ENCODE assay signal across 8 mouse cellular contexts in genomic region chr17:5940792-5941191, GRCm38 (mm10). TPM values are rescaled to one million over a fixed set of nuclear protein-coding genes. Genes with fewer than 3 reads are reported as not detected.
DNase-seq lines count a peak whose midpoint lies in the region; ATAC-seq and TF ChIP-seq lines count a peak whose summit lies in the region.

No protein-coding gene starts in this region.

- H3K27ac ChIP-seq in hindbrain, embryonic 12.5 days = no peak overlapping the region
- no peak overlapping the region for H3K27ac ChIP-seq in left cerebral cortex, adult 2 months

- TF ChIP-seq CTCF in left cerebral cortex, adult 2 months (IDR thresholded peaks at IDR 0.05) = peak; percentile 66

- peak overlapping the region; percentile 51 for H3K9ac ChIP-seq in hindbrain, embryonic 12.5 days

- intact Hi-C loops in left cerebral cortex, adult 2 months (cut with DNase I) = loop anchor here (2.0 kb wide), 2 partner anchors 36 to 78 kb away; no protein-coding TSS in a partner anchor

- H3K4me2 ChIP-seq in hindbrain, embryonic 12.5 days (replicated peaks) = peak overlapping the region; percentile 85

- peaks cover 15% of the 10 kb centered on the region for H3K4me1 ChIP-seq in hindbrain, embryonic 12.5 days

- under 1% methylated on average over 25 of the region's 38 CpGs for WGBS in hindbrain, embryonic 12.5 days

- peak; percentile 83 for DNase-seq in R1 (ENCODE audit: low read depth, low spot score)
- peak; percentile 74 for DNase-seq in cerebellum, adult 9-11 months
- DNase-seq in frontal cortex, postnatal 25 days (ENCODE audit: low spot score in 2 of 2) = peak; percentile 43 to 58
- peak; percentile 74 to 77 for DNase-seq in left cerebral cortex, adult 2 months (ENCODE audit: extremely low spot score in 1 of 2, low spot score in 2 of 2)
- peak; percentile 89 to 91 for DNase-seq in lung, postnatal 4 days
- DNase-seq in right cerebral cortex, adult 18-20 months = peak; percentile 70
- DNase-seq in urinary bladder, adult 18-20 months (ENCODE audit: low spot score in 2 of 2) = peak; percentile 75 to 79

- no peaks in the 10 kb centered on the region for H3K9me3 ChIP-seq in hindbrain, embryonic 12.5 days (replicated peaks)

- H3K27me3 ChIP-seq in hindbrain, embryonic 12.5 days = peaks cover 40% of the 10 kb centered on the region

- no peaks in the 10 kb centered on the region for H3K36me3 ChIP-seq in hindbrain, embryonic 12.5 days

- ATAC-seq in hindbrain, embryonic 12.5 days (ENCODE audit: low FRiP score) = peak; percentile 82

- H3K4me3 ChIP-seq in hindbrain, embryonic 12.5 days = peak overlapping the region; percentile 52
- peak overlapping the region; percentile 34; the same call in 1 of the 2 replicates for H3K4me3 ChIP-seq in left cerebral cortex, adult 2 months

RNA-seq across cellular contexts. Expression of gene Synj2, which starts 0.3 kb away (rescaled TPM):
- 1.9 TPM in 2 replicates for polyA plus RNA-seq in hindbrain, embryonic 12.5 days (2016; fragmentation: Nextera tagmentation; extraction: Ambion mirVana)
- total RNA-seq in left cerebral cortex, adult 2 months (2021) = 100 to 1,000 TPM; 130 to 132 TPM
